Mouse (Mus musculus) intestine, postnatal 0 days (tissue): ENCODE measurements around the gene Timm8a2. TPM values are rescaled to one million over a fixed set of nuclear protein-coding genes. Genes with fewer than 3 reads are reported as not detected.
A peak's percentile ranks its signal among the peaks of the same experiment; 100 is the strongest.
"Not testable (repeated sequence)": the region's sequence is repeated elsewhere in the genome, so short reads cannot be mapped to it uniquely, and the experiment has no call there.

Source experiments
- ATAC-seq: fragments of 200-750 bp; cut with Nextera tagmentation; 2 replicates; pipeline ENCODE4 v1.8.0; 2017; ENCODE audit warnings: mild to moderate bottlenecking, moderate TSS enrichment, moderate library complexity
- H3K27ac ChIP-seq: fragments of 300-500 bp; sonication (generic); 2 replicates; pipeline ENCODE4 v1.5.1; 2014; ENCODE audit warnings: mild to moderate bottlenecking, low read depth, low read length, moderate library complexity
- H3K27me3 ChIP-seq: fragments of 300-500 bp; sonication (generic); replicated peaks from 2 replicates; pipeline ENCODE4 v1.6.1; 2014; ENCODE audit warnings: low read length, mixed read lengths; ENCODE audit not compliant: control insufficient read depth, insufficient read depth
- H3K36me3 ChIP-seq: fragments of 300-500 bp; sonication (generic); 2 replicates; pipeline ENCODE4 v1.6.1; 2014; ENCODE audit warnings: mild to moderate bottlenecking, moderate library complexity; ENCODE audit not compliant: control insufficient read depth, insufficient read depth
- H3K4me1 ChIP-seq: fragments of 300-500 bp; sonication (generic); replicated peaks from 2 replicates; pipeline ENCODE4 v1.6.1; 2014; ENCODE audit warnings: antibody characterized with exemption, low read length, mixed read lengths; ENCODE audit not compliant: control insufficient read depth, insufficient read depth
- H3K4me2 ChIP-seq: fragments of 300-500 bp; sonication (generic); replicated peaks from 2 replicates; pipeline ENCODE4 v1.6.1; 2014; ENCODE audit warnings: low read depth, mild to moderate bottlenecking, moderate library complexity
- H3K4me3 ChIP-seq: fragments of 300-500 bp; sonication (generic); 2 replicates; pipeline ENCODE4 v1.5.1; 2014; ENCODE audit warnings: low read depth, low read length
- H3K9ac ChIP-seq: fragments of 300-500 bp; sonication (generic); 2 replicates; pipeline ENCODE4 v1.6.1; 2014; ENCODE audit warnings: mild to moderate bottlenecking, low read depth, low read length
- H3K9me3 ChIP-seq: fragments of 300-500 bp; sonication (generic); 2 replicates; pipeline ENCODE4 v1.6.1; 2016; ENCODE audit warnings: mixed run types; ENCODE audit not compliant: control insufficient read depth
- CTCF ChIP-seq: sonication (generic); IDR thresholded peaks from 2 replicates; pipeline ENCODE4 v1.5.1; 2016; ENCODE audit warnings: low read depth, mild to moderate bottlenecking, control low read depth, antibody characterized with exemption, moderate library complexity
- WGBS: fragments of 180-500 bp; shearing (Covaris S2); extraction: QIAGEN DNeasy Blood & Tissue Kit; methylation state at CpG from one replicate; pipeline ENCODE4 v1.1.7; 2014; 5-methylcytosine and 5-hydroxymethylcytosine counted together
- polyA plus RNA-seq: library from polyadenylated mRNA; unstranded; fragments of >200 nt; fragmentation: Nextera tagmentation; extraction: Ambion mirVana; gene quantifications from 2 replicates; pipeline ENCODE4 v1.2.1, GENCODE M21; 2015

Timm8a2 gene
- polyA plus RNA-seq, 1 experiment from 2014 or later: not detected

DNA sequence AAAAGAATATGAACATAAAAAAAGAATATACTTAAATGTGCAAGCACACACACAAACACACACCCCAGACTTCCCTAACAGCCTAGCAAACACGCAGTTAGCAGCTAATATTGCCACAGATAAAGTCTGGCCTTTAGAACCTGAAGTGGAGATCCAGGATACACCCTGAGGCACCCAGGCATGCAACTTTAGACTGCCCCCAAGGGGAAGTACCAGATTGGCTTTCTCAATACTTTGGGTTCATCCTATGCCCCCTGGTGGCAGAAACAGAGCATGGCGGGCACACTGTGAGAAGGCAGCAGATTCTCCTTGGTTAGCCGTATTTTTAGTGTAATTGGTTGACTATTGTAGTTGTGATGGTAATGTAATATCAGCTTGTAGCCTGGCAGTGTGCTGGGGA is 26.2 kb downstream of the Timm8a2 start:
- Histone ChIP-seq H3K4me3 (no peak overlapping the region), H3K4me1 (no peaks in the 10 kb centered on the region), H3K27ac (no peak overlapping the region), H3K9ac (no peak overlapping the region), H3K27me3 (no peaks in the 10 kb centered on the region), H3K9me3 (no peaks in the 10 kb centered on the region), H3K36me3 (no peaks in the 10 kb centered on the region), H3K4me2 (no peak overlapping the region)
- WGBS: 7% methylated on average over 3 of the region's 3 CpGs
- TF ChIP-seq CTCF: peak; percentile 99
- ATAC-seq: peak; percentile 77

DNA sequence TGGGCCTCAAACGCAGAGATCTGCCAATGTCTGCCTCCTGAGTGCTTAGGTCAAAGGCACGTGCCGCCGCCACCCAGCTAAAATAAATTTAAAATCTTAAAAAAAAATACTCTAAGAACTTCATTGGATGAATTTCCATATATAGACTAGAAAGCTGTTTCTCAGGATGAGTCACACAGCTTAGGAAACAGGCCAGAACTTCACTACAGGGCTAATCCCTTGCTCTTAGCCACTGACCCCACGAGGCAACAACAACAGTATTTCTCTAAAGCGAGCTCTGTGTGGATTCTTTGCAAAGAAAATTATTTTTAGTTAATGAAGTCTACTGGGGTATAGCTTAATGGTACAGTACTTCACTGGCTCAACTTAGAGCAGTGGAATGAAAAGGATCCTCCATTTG is 26.9 kb downstream of the Timm8a2 start:
- Histone ChIP-seq H3K9me3 (no peaks in the 10 kb centered on the region), H3K4me2 (no peak overlapping the region), H3K27me3 (no peaks in the 10 kb centered on the region), H3K4me3 (no peak overlapping the region), H3K9ac (no peak overlapping the region), H3K4me1 (no peaks in the 10 kb centered on the region), H3K36me3 (no peaks in the 10 kb centered on the region), H3K27ac (no peak overlapping the region)
- no peak for ATAC-seq
- 81% methylated on average over 6 of the region's 6 CpGs for WGBS
- no peak for TF ChIP-seq CTCF

DNA sequence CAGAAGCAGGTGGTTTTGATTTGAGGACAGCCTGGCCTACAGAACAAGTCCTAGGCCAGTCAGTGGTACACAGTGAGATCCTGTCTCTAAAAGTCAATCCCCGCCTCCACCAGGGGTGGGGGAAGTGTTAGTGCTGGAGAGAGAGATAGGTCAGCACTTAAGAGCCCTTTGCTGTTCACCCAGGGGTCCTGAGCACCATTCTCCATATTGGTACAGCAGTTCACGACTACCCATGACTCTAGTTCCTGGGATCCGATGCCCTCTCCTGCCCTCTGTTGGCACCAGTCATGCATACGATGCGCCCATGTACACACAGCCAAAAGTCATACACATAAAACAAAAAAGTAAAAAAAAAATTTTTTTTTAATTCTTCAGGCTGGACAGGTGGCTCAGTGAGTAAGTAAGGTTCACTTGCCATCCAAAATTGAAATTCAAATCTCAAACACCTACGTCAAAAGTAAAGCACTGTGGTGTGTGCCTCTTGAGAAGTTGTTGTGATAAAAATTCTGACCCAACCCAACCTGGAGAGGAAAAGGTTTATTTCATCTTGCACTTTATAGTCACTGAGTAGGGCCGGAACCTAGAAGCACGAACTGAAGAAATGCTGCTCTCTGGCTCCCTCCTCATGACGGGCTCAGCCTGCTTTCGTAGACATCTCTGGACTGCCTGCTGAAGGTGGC is 28.1 kb downstream of the Timm8a2 start:
- Histone ChIP-seq H3K9me3 (no peaks in the 10 kb centered on the region), H3K27me3 (no peaks in the 10 kb centered on the region), H3K4me3 (no peak overlapping the region), H3K36me3 (no peaks in the 10 kb centered on the region), H3K4me1 (no peaks in the 10 kb centered on the region), H3K27ac (no peak overlapping the region), H3K9ac (no peak overlapping the region), H3K4me2 (no peak overlapping the region)
- 0 out of 2 replicates have a peak, but pooled peaks have one; percentile 6 for TF ChIP-seq CTCF
- WGBS: 86% methylated on average over 10 of the region's 10 CpGs
- no peak for ATAC-seq

DNA sequence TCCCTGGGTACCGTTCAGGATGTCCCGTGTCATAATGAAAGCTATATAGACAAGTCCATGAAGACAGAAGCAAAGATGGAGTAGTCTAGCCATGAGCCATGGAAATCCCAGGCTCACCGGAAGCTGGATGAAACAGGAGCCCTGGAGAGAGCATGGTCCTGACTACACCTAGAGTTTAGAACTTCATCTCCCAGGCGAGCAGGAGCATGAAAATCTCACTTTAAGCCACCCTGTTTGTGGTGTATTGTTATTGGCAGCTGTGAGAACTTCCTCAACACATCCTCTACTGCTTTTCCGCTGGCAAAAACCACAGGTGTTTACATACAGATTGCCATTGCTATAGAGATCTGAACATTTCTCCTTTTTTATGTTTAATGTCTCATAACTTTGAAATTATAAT is 29.1 kb downstream of the Timm8a2 start:
- Histone ChIP-seq H3K9me3 (no peaks in the 10 kb centered on the region), H3K27ac (no peak overlapping the region), H3K4me1 (peaks cover 2% of the 10 kb centered on the region; the same call in 1 of the 2 replicates), H3K4me3 (no peak overlapping the region), H3K36me3 (no peaks in the 10 kb centered on the region), H3K4me2 (no peak overlapping the region), H3K27me3 (no peaks in the 10 kb centered on the region), H3K9ac (no peak overlapping the region)
- ATAC-seq: no peak
- TF ChIP-seq CTCF: no peak
- 74% methylated on average over 5 of the region's 5 CpGs for WGBS

DNA sequence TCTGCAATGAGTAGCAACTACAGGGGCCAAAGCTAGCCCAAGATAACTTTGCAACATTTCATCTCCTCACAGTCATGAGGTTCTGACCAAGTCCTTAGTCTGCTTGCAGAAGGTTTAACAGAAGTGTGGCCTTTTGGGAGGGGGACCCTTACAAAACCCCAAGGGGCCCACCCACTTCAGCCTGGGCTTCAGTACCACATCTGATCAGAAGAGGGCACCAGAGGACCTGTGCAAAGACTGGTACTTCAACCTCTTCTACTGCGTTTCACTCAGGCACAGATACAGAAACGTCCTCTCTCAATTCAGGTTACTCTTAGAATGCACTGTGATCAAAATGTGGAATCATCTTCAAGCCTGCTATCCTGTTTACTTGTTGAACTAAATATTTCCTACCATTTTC is 30.0 kb downstream of the Timm8a2 start:
- H3K4me1 ChIP-seq: peaks cover 3% of the 10 kb centered on the region; the same call in 1 of the 2 replicates
- H3K27ac ChIP-seq: no peak overlapping the region
- TF ChIP-seq CTCF: peak; percentile 98
- ATAC-seq: no peak
- no peak overlapping the region for H3K4me2 ChIP-seq
- H3K36me3 ChIP-seq: no peaks in the 10 kb centered on the region
- H3K9me3 ChIP-seq: no peaks in the 10 kb centered on the region
- H3K9ac ChIP-seq: no peak overlapping the region
- 3% methylated on average over 2 of the region's 2 CpGs for WGBS
- no peak overlapping the region for H3K4me3 ChIP-seq
- no peaks in the 10 kb centered on the region for H3K27me3 ChIP-seq

DNA sequence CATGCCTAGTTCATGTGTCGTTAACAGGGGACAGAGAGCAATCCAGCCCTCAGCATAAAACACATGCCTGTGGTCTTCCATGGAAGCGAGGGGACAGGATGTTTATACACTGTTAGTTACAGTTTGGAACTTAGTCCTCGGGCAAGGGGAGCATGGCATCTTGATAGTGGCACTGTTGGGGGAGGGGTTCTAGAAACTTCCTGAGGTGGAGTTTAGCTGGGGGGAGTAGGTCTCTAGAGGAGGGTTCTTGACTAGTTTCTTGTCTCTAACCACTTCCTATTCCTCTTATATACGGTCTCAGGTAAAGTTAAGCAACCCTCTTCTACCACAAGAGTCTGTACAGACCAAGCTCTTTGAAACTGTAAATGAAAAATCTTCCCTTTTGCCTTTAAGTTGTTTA is 31.8 kb downstream of the Timm8a2 start:
- no peak overlapping the region for H3K4me3 ChIP-seq
- no peak overlapping the region for H3K9ac ChIP-seq
- H3K4me1 ChIP-seq: peaks cover 3% of the 10 kb centered on the region; the same call in 1 of the 2 replicates
- no peaks in the 10 kb centered on the region for H3K36me3 ChIP-seq
- TF ChIP-seq CTCF: no peak
- no peaks in the 10 kb centered on the region for H3K27me3 ChIP-seq
- no peak overlapping the region for H3K27ac ChIP-seq
- 59% methylated on average over 4 of the region's 4 CpGs for WGBS
- H3K4me2 ChIP-seq: no peak overlapping the region
- ATAC-seq: no peak
- H3K9me3 ChIP-seq: no peaks in the 10 kb centered on the region

DNA sequence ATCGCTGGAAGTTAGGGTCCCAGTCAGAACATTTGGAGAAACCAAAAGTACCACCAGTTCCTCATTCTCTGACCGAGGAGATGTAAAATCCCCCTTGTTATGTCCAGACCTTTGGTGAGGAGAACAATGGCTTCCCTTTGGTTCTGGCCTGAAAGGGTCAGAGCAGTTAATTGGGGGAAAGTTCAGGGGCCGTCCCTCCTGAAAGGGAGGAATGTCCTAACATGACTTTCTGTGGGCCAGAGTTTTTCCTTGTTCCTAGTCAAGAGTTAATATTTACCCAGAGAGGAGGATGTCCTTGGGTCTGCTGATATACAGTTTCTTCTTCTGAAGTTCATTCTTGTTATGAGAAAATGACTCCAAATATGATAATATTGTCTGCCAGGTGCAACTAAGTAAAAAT is 33.6 kb downstream of the Timm8a2 start:
- H3K4me2 ChIP-seq: 0 out of 2 replicates have a peak overlapping the region, but pooled peaks have one; percentile 24
- H3K27me3 ChIP-seq, H3K9ac ChIP-seq, H3K36me3 ChIP-seq, ATAC-seq, H3K4me3 ChIP-seq, H3K4me1 ChIP-seq, H3K9me3 ChIP-seq, H3K27ac ChIP-seq: not testable (repeated sequence)
- WGBS: 41% methylated on average over 3 of the region's 3 CpGs
